Mouse (Mus musculus): ENCODE measurements around the gene Tmem233. TPM values are rescaled to one million over a fixed set of nuclear protein-coding genes. Genes with fewer than 3 reads are reported as not detected.

Tmem233 gene
- not detected in 2 replicates for polyA plus RNA-seq (2015; fragmentation: Nextera tagmentation; extraction: Ambion mirVana)

GRCm38 (mm10) chr5:116083081-116083480 lies at the start of gene Tmem233:
Gene Tmem233, minus strand, starts transcription at chr5:116083244.
- WGBS: 11% methylated on average over 17 of the region's 17 CpGs
- H3K4me1 ChIP-seq: peaks cover 5% of the 10 kb centered on the region; the same call in 1 of the 2 replicates
- peak within 1 kb of the TSS; percentile 29; the same call in 1 of the 2 replicates for H3K4me2 ChIP-seq
- no peak within 1 kb of the TSS for H3K9ac ChIP-seq
- peaks cover 18% of the 10 kb centered on the region for H3K27me3 ChIP-seq (replicated peaks)
- H3K36me3 ChIP-seq (replicated peaks): no peaks in the 10 kb centered on the region
- H3K27ac ChIP-seq: no peak within 1 kb of the TSS
- H3K9me3 ChIP-seq: no peaks in the 10 kb centered on the region
- H3K4me3 ChIP-seq: no peak within 1 kb of the TSS
- ATAC-seq (replicated peaks): no peak

- Histone ChIP-seq H3K4me3 (no peak overlapping the region), H3K27ac (no peak overlapping the region), H3K27me3 (replicated peaks) (0 out of 2 replicates have a peak, but pooled peaks cover 5% of the 10 kb centered on the region), H3K9ac (no peak overlapping the region), H3K4me2 (no peak overlapping the region), H3K9me3 (no peaks in the 10 kb centered on the region), H3K36me3 (replicated peaks) (no peaks in the 10 kb centered on the region), H3K4me1 (no peaks in the 10 kb centered on the region)
- WGBS: 11% methylated on average over 11 of the region's 11 CpGs
- ATAC-seq (replicated peaks): 0 out of 2 replicates have a peak, but pooled peaks have one; percentile 60
Observed at GRCm38 (mm10) chr5:116123344-116123743, 40.3 kb upstream of the Tmem233 start.

DNA sequence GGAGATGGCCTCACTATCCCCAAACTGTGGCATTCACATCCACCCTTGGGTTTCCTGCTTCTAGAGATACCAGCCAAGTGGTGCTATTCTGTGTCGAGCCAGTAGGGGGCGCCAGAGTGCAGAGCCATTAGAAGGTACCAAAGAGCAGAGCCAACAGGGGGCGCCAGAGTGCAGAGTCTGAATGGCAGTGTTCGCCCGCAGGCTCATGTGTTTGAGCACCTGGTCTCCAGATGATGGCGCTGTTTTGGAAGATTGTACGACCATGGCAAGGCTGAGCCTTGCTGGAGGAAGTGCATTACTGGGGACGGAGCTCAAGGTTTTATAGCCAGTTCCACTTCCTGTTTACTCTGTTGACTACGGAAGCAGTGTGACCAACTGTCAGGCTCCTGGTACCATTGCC lies 33.5 kb upstream of the Tmem233 start:
- 0 out of 2 replicates have a peak, but pooled peaks cover 2% of the 10 kb centered on the region for H3K4me1 ChIP-seq
- H3K36me3 ChIP-seq (replicated peaks): no peaks in the 10 kb centered on the region
- H3K4me3 ChIP-seq: no peak overlapping the region
- H3K9me3 ChIP-seq: no peaks in the 10 kb centered on the region
- no peak overlapping the region for H3K4me2 ChIP-seq
- no peak for ATAC-seq (replicated peaks)
- H3K27me3 ChIP-seq (replicated peaks): no peaks in the 10 kb centered on the region
- 43% methylated on average over 9 of the region's 9 CpGs for WGBS
- H3K27ac ChIP-seq: no peak overlapping the region
- no peak overlapping the region for H3K9ac ChIP-seq

GRCm38 (mm10) chr5:116116110-116116509 lies 33.1 kb upstream of the Tmem233 start:
- Histone ChIP-seq H3K4me2 (no peak overlapping the region), H3K27me3 (replicated peaks) (no peaks in the 10 kb centered on the region), H3K27ac (no peak overlapping the region), H3K4me1 (0 out of 2 replicates have a peak, but pooled peaks cover 2% of the 10 kb centered on the region), H3K9me3 (no peaks in the 10 kb centered on the region), H3K36me3 (replicated peaks) (no peaks in the 10 kb centered on the region), H3K9ac (no peak overlapping the region), H3K4me3 (no peak overlapping the region)
- no peak for ATAC-seq (replicated peaks)
- 67% methylated on average over 4 of the region's 4 CpGs for WGBS

GRCm38 (mm10) chr5:116115071-116115834 lies 32.2 kb upstream of the Tmem233 start:
- no peak for ATAC-seq (replicated peaks)
- 66% methylated on average over 14 of the region's 14 CpGs for WGBS
- no peak overlapping the region for H3K27ac ChIP-seq
- H3K27me3 ChIP-seq (replicated peaks): no peaks in the 10 kb centered on the region
- H3K9me3 ChIP-seq: no peaks in the 10 kb centered on the region
- H3K4me3 ChIP-seq: no peak overlapping the region
- H3K9ac ChIP-seq: no peak overlapping the region
- H3K4me1 ChIP-seq: 0 out of 2 replicates have a peak, but pooled peaks cover 2% of the 10 kb centered on the region
- H3K36me3 ChIP-seq (replicated peaks): no peaks in the 10 kb centered on the region
- H3K4me2 ChIP-seq: no peak overlapping the region

GRCm38 (mm10) chr5:116108651-116109050 lies 25.6 kb upstream of the Tmem233 start:
- no peaks in the 10 kb centered on the region for H3K27me3 ChIP-seq (replicated peaks)
- ATAC-seq (replicated peaks): no peak
- WGBS: 94% methylated on average over 10 of the region's 10 CpGs
- H3K4me1 ChIP-seq: no peaks in the 10 kb centered on the region
- H3K9ac ChIP-seq: no peak overlapping the region
- H3K4me2 ChIP-seq: no peak overlapping the region
- H3K4me3 ChIP-seq: no peak overlapping the region
- no peaks in the 10 kb centered on the region for H3K36me3 ChIP-seq (replicated peaks)
- no peak overlapping the region for H3K27ac ChIP-seq
- H3K9me3 ChIP-seq: no peaks in the 10 kb centered on the region

DNA sequence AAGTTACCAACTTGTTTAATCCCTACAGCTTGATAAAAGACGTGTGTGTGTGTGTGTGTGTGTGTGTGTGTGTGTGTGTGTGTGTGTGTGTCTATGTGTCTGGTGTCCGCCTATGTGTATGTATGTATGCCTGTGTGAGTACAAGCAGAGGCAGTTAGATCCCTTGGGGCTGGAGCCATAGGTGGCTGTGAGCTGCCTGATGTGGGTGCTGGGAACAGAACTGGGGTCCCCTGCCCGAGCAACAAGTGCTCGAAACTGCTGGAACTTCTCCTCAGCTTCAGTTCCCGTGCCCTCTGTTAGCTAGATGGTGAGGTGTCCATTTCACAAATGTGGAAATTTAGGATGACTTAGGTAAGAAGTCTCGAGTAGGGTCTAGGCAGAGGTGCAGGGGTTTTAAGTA lies 1.2 kb upstream of the Tmem233 start:
- no peak for ATAC-seq (replicated peaks)

DNA sequence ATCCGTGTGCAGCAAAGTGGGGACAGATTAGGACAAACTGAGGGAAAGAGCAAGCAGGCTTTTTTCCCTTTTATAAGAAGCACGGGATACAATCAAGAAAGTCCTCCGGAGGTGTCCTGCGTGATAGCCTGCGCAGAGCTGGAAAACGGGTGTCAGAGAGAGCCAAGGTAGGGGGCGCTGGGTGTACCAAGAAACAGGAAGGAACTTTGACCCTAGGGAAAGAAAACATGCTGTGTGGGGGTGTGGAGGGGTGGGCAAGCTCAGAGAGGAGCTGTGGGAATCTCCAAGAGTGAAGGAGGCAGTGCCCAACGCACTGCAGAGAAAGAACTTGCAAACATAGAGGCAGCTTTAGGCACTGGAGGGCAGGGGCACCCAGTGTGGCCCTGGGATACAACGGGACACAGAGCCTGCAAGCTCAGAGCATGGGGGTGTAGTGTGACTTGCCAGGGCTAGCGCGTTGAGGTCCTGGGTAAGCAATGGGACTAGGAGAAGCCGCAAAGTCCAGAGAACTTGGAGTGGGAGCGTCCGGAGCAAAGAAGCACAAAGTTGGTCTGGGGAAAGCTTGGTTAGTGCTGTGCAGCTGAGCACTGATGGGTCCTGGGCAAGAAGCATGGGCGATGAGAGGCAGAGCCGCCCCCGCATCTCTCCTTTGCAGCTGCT lies 673 bp downstream of the Tmem233 start:
- 43% methylated on average over 17 of the region's 17 CpGs for WGBS
- Histone ChIP-seq H3K4me2 (no peak overlapping the region), H3K9me3 (no peaks in the 10 kb centered on the region), H3K27ac (no peak overlapping the region), H3K4me3 (no peak overlapping the region), H3K4me1 (peaks cover 5% of the 10 kb centered on the region; the same call in 1 of the 2 replicates), H3K27me3 (replicated peaks) (peaks cover 18% of the 10 kb centered on the region), H3K9ac (no peak overlapping the region), H3K36me3 (replicated peaks) (no peaks in the 10 kb centered on the region)
- ATAC-seq (replicated peaks): no peak

More for the DNA sequence above, 1.2 kb upstream of the Tmem233 start:
- Histone ChIP-seq H3K4me1 (peaks cover 5% of the 10 kb centered on the region; the same call in 1 of the 2 replicates), H3K4me2 (no peak overlapping the region), H3K4me3 (no peak overlapping the region), H3K36me3 (replicated peaks) (no peaks in the 10 kb centered on the region), H3K27ac (no peak overlapping the region), H3K27me3 (replicated peaks) (peaks cover 18% of the 10 kb centered on the region), H3K9me3 (no peaks in the 10 kb centered on the region), H3K9ac (no peak overlapping the region)
- WGBS: 94% methylated on average over 5 of the region's 6 CpGs

GRCm38 (mm10) chr5:116081616-116082015 lies 1.4 kb downstream of the Tmem233 start:
- Histone ChIP-seq H3K36me3 (replicated peaks) (no peaks in the 10 kb centered on the region), H3K27ac (no peak overlapping the region), H3K4me1 (peaks cover 5% of the 10 kb centered on the region; the same call in 1 of the 2 replicates), H3K4me2 (no peak overlapping the region), H3K4me3 (no peak overlapping the region), H3K27me3 (replicated peaks) (peaks cover 18% of the 10 kb centered on the region), H3K9ac (no peak overlapping the region), H3K9me3 (no peaks in the 10 kb centered on the region)
- no peak for ATAC-seq (replicated peaks)
- 77% methylated on average over 7 of the region's 7 CpGs for WGBS

DNA sequence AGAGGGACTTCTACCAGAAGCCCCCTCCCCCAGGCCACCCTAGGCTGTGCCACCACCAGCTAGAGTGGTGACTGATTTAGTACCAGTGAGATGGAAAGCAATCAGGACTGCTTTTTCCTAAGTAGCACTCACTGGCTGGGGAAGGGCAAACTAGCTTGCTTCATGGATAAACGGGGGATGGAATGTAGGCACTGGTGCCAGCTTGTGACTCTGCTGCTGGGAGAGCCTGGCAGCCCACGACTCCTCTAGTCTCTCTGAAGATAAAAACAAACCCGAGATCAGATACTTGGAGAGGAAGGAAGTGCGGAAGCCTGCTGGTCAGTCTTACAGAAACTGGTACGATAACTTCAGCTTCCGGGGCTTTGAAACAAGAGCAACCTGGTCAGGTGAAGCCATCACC lies 2.3 kb downstream of the Tmem233 start:
- Histone ChIP-seq H3K9ac (no peak overlapping the region), H3K9me3 (no peaks in the 10 kb centered on the region), H3K36me3 (replicated peaks) (no peaks in the 10 kb centered on the region), H3K4me2 (no peak overlapping the region), H3K27me3 (replicated peaks) (peaks cover 18% of the 10 kb centered on the region), H3K4me3 (no peak overlapping the region), H3K4me1 (peaks cover 5% of the 10 kb centered on the region; the same call in 1 of the 2 replicates), H3K27ac (no peak overlapping the region)
- ATAC-seq (replicated peaks): no peak
- WGBS: 61% methylated on average over 6 of the region's 6 CpGs

- Histone ChIP-seq H3K9me3 (no peaks in the 10 kb centered on the region), H3K27ac (no peak overlapping the region), H3K4me1 (no peaks in the 10 kb centered on the region), H3K36me3 (replicated peaks) (no peaks in the 10 kb centered on the region), H3K27me3 (replicated peaks) (no peaks in the 10 kb centered on the region), H3K4me3 (no peak overlapping the region), H3K4me2 (no peak overlapping the region), H3K9ac (no peak overlapping the region)
- ATAC-seq (replicated peaks): no peak
- 97% methylated on average over 4 of the region's 4 CpGs for WGBS
Observed at GRCm38 (mm10) chr5:116069618-116070017, 13.4 kb downstream of the Tmem233 start.

DNA sequence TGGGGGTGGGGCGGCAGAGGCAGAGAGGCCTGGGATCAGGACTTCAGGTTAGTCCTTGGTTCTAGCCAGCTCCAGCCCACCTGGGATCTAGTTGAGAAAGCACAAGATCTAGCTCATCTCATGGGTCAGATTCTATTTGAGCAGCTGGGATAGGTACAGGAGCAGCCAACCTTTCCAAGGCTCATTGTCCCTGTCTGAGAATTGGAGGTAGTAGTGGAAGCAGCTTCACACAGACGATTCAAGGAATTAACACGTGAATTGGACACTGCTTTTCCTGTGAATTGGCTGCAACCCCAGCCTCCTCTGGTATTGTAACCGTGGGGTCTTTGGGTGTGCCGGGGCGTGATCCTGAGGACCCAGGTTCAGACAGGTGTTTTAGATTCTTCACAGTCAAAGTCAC lies 30.2 kb downstream of the Tmem233 start:
- Histone ChIP-seq H3K4me2 (no peak overlapping the region), H3K4me1 (no peaks in the 10 kb centered on the region), H3K9me3 (no peaks in the 10 kb centered on the region), H3K4me3 (no peak overlapping the region), H3K36me3 (replicated peaks) (no peaks in the 10 kb centered on the region), H3K27ac (no peak overlapping the region), H3K27me3 (replicated peaks) (no peaks in the 10 kb centered on the region), H3K9ac (no peak overlapping the region)
- ATAC-seq (replicated peaks): no peak
- WGBS: 61% methylated on average over 6 of the region's 6 CpGs
